In genomic region chr2:93760389-93760788, GRCm38 (mm10) we compare ENCODE assay signal across 16 mouse cellular contexts.
DNase-seq lines count a peak whose midpoint lies in the region; TF ChIP-seq lines count a peak whose summit lies in the region.
"Had no signal": no experiment of that assay in that cellular context is flagged by ENCODE, and none has a peak within 500 bp of the region (broad histone marks: within the 10 kb centered on the region; RNA-seq: fewer than 3 reads in every experiment).

No protein-coding gene starts in this region.

- H3K9ac ChIP-seq in CH12.LX (ENCODE audit: insufficient read depth, low read depth) = no peak overlapping the region

- H3K27me3 ChIP-seq in CH12.LX (replicated peaks) = no peaks in the 10 kb centered on the region
- H3K27me3 ChIP-seq: Patski had no signal

- H3K79me2 ChIP-seq in CH12.LX (replicated peaks; ENCODE audit: control insufficient read depth, extremely low read depth, insufficient read depth, poor library complexity, severe bottlenecking) = no peaks in the 10 kb centered on the region

- H3K4me1 ChIP-seq in CH12.LX (ENCODE audit: control insufficient read depth in 1 of 2, insufficient read depth in 2 of 2) = peaks cover 16 to 50% of the 10 kb centered on the region in 2 experiments

- H3K27ac ChIP-seq in CH12.LX (ENCODE audit: insufficient read depth, low read depth) = no peak overlapping the region

- H3K4me3 ChIP-seq in CH12.LX (replicated peaks in 1 of 3; ENCODE audit: low read depth in 2 of 3, low read length in 2 of 3, poor library complexity in 1 of 3) = no peak overlapping the region

- H3K4me2 ChIP-seq in CH12.LX (ENCODE audit: insufficient read depth, low read depth, poor library complexity, severe bottlenecking) = peak overlapping the region; percentile 24; the same call in 1 of the 2 replicates

- no peaks in the 10 kb centered on the region for H3K9me3 ChIP-seq in CH12.LX (replicated peaks; ENCODE audit: low read length)
- H3K9me3 ChIP-seq: G1E had no signal

- TF ChIP-seq CTCF in CH12.LX (conservative IDR thresholded peaks at IDR 0.05 in 1 of 2, IDR thresholded peaks at IDR 0.05 in 1 of 2; ENCODE audit: low read depth in 2 of 2, low read length in 2 of 2) = no peak

- TF ChIP-seq RAD21 in CH12.LX (IDR thresholded peaks at IDR 0.05; ENCODE audit: low read depth, low read length) = no peak

- TF ChIP-seq EP300 in CH12.LX (IDR thresholded peaks at IDR 0.05; ENCODE audit: low read length) = peak; percentile 85

- TF ChIP-seq POLR2A in CH12.LX (IDR thresholded peaks at IDR 0.05; ENCODE audit: low read depth, low read length) = no peak

- H3K36me3 ChIP-seq in CH12.LX (replicated peaks in 1 of 2; ENCODE audit: control insufficient read depth in 1 of 2, insufficient read depth in 1 of 2, low read length in 1 of 2) = peaks cover 2 to 25% of the 10 kb centered on the region in 2 experiments

- in situ Hi-C loops in CH12.LX (cut with MboI; ENCODE audit: low pct_ligation_motif_present, low pct_unique_long_range_greater_than_20kb, low sequenced_read_pairs) = loop anchor here (25.0 kb wide), 1 partner anchor 548 kb away; no protein-coding TSS in a partner anchor

- peak; percentile 43 for DNase-seq in CH12.LX (ENCODE audit: extremely low read depth)
- DNase-seq in cerebellum, postnatal 36 days = no peak
- DNase-seq: adrenal gland, adult 2 months; adrenal gland, adult 8-10 months; adrenal gland, postnatal 10 days; adrenal gland, postnatal 14 days; adrenal gland, postnatal 25 days; adrenal gland, postnatal 36 days; B cell, adult 2 months; cerebellum, adult 11 months; cerebellum, adult 11-12 months; cerebellum, adult 18-20 months; cerebellum, adult 2 months; cerebellum, adult 8-10 months had no signal

- dilution Hi-C loops in CH12.LX (cut with MboI; ENCODE audit: extremely low pct_ligation_motif_present, extremely low pct_unique_long_range_greater_than_20kb, low sequenced_read_pairs) = no loop called here

TF ChIP-seq in CH12.LX, 34 proteins besides CTCF, POLR2A, EP300 and RAD21:
- TF ChIP-seq MAFK (IDR thresholded peaks at IDR 0.05; ENCODE audit: insufficient replicate concordance, low read length) (0 out of 2 replicates have a peak, but pooled peaks have one; percentile 49), MAX (IDR thresholded peaks at IDR 0.05; ENCODE audit: low read length) (peak; percentile 46; the same call in 1 of the 2 replicates), USF1 (IDR thresholded peaks at IDR 0.05; ENCODE audit: low read depth, low read length) (peak; percentile 63), TCF12 (IDR thresholded peaks at IDR 0.05; ENCODE audit: low read depth, low read length) (0 out of 2 replicates have a peak, but pooled peaks have one; percentile 31), SIN3A (IDR thresholded peaks at IDR 0.05; ENCODE audit: low read length) (no peak), USF2 (conservative IDR thresholded peaks at IDR 0.05; ENCODE audit: low read depth, low read length) (peak; percentile 73), MEF2A (IDR thresholded peaks at IDR 0.05; ENCODE audit: borderline replicate concordance, low read depth, low read length) (peak; percentile 62; the same call in 1 of the 2 replicates), JUND (conservative IDR thresholded peaks at IDR 0.05; ENCODE audit: low read depth, low read length) (no peak), BHLHE40 (IDR thresholded peaks at IDR 0.05; ENCODE audit: low read depth, low read length) (peak; percentile 97), KAT2A (IDR thresholded peaks at IDR 0.05; ENCODE audit: insufficient replicate concordance, low read length) (no peak), IRF4 (IDR thresholded peaks at IDR 0.05; ENCODE audit: low read depth, low read length) (peak; percentile 89), ETS1 (conservative IDR thresholded peaks at IDR 0.05; ENCODE audit: low read depth, low read length) (peak; percentile 53; the same call in 1 of the 2 replicates)
